Mouse (Mus musculus): ENCODE data around the gene Dclre1b. TPM values are rescaled to one million over a fixed set of nuclear protein-coding genes. Genes with fewer than 3 reads are reported as not detected.

Gene Dclre1b
- polyA plus RNA-seq, 1 experiment from 2014 or later, result 20.6 TPM

DNA sequence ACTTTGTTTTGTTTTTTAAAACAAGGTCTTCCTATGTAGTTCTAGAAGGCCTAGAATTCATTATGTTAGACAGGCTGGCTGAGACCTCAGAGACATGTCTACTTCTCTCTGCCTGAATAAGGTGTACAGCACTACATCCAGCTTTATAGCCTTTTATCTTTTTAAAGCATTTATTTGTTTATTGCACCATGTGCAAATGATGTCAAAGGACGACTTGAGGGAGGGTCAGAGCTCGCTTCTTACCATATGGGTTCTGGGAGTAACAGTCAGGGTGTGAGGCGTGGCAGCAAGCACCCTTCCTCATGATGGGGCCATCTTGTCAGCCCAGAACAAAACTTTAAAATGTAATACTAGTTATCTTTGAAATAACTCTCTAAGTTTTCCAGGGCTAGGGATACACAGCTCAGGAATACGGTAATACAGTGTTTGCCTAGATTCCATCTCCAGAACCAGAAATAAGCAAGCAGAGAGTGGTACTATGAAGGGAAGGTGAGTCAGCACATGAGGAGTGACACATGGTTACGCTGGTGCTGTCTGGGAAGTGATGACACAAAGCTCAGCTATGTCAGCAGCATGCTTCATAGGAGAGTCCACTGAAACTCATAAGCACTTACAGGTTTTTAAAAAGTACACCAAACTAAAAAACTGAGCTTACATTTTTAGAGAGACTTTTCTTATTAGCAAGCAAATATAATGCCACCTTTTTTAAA, 49.8 kb downstream of the Dclre1b start:
- no peak for ATAC-seq (ENCODE audit: low FRiP score)
- H3K4me3 ChIP-seq (replicated peaks), result no peak overlapping the region
- no peaks in the 10 kb centered on the region for H3K4me1 ChIP-seq
- no peaks in the 10 kb centered on the region for H3K9me3 ChIP-seq (replicated peaks)
- no peak overlapping the region for H3K27ac ChIP-seq (replicated peaks)
- H3K27me3 ChIP-seq (replicated peaks), result no peaks in the 10 kb centered on the region
- peaks cover 55% of the 10 kb centered on the region for H3K36me3 ChIP-seq
- no peak overlapping the region for H3K9ac ChIP-seq (replicated peaks)
- no peak overlapping the region for H3K4me2 ChIP-seq
- 77% methylated on average over 5 of the region's 5 CpGs for WGBS

DNA sequence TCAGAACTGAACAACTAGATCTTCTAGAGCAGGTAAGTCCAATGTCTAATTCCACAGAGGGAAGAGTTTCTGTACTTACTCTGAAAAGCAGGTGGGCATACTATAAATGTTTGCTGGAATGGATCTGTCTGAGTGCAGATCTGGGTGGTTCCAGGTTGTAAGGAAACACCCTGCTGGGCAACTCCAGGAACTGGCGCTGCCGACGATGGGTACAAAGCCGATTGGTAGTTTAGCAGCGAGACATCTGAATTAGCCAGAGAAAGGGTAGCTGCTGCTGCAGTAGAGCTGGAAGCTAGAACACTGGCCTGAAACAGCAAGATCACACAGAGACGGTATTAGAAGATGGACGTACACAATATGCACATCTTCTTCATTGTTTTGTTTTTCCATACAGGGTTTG, 50.8 kb downstream of the Dclre1b start:
- H3K4me2 ChIP-seq, result no peak overlapping the region
- no peak overlapping the region for H3K4me3 ChIP-seq (replicated peaks)
- no peak for ATAC-seq (ENCODE audit: low FRiP score)
- H3K9ac ChIP-seq (replicated peaks), result no peak overlapping the region
- H3K36me3 ChIP-seq, result peaks cover 61% of the 10 kb centered on the region
- no peaks in the 10 kb centered on the region for H3K9me3 ChIP-seq (replicated peaks)
- 66% methylated on average over 7 of the region's 7 CpGs for WGBS
- H3K27ac ChIP-seq (replicated peaks), result no peak overlapping the region
- H3K27me3 ChIP-seq (replicated peaks), result no peaks in the 10 kb centered on the region
- no peaks in the 10 kb centered on the region for H3K4me1 ChIP-seq

DNA sequence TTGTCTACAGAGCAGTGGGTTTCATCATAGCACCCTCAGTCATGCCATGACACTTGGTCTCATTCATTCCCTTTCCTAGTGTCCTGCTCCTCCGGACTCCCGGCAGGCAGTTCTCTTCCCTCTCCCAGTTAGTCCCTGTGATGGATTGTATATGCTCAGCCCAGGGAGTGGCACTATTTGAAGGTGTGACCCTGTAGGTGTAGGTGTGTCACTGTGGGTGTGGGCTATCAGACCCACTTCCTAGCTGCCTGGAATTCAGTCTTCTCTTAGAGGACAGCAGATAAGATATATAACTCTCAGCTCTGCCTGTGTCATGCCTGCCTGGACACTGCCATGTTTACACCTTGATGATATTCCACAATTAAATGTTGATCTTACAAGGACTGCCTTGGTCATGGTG, 52.3 kb downstream of the Dclre1b start:
- H3K4me1 ChIP-seq, result no peaks in the 10 kb centered on the region
- peaks cover 63% of the 10 kb centered on the region for H3K36me3 ChIP-seq
- H3K4me2 ChIP-seq, result no peak overlapping the region
- H3K27me3 ChIP-seq (replicated peaks), result no peaks in the 10 kb centered on the region
- WGBS, result 82% methylated on average over 2 of the region's 2 CpGs
- no peak overlapping the region for H3K9ac ChIP-seq (replicated peaks)
- no peak overlapping the region for H3K4me3 ChIP-seq (replicated peaks)
- no peaks in the 10 kb centered on the region for H3K9me3 ChIP-seq (replicated peaks)
- no peak for ATAC-seq (ENCODE audit: low FRiP score)
- no peak overlapping the region for H3K27ac ChIP-seq (replicated peaks)

DNA sequence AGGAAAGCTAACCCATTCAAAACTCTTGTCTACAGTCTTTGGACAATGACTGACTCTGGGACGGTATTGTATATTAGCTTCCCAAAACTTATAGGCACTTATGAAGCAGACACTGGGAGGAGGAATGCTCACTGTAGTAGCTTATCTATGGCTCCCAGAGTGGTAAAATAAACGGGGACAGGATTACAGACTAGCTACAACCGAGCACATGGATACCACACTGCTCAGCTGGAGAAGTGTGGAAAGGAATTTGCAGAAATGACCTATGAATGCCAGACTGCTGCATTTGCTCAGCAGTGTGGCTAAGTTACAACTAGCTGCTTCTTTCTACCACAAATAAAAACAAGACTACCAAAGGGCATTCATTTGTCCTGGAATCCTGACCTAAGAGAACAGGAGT, 53.9 kb downstream of the Dclre1b start:
- WGBS, result 85% methylated on average over 3 of the region's 3 CpGs
- no peak overlapping the region for H3K4me3 ChIP-seq (replicated peaks)
- no peaks in the 10 kb centered on the region for H3K4me1 ChIP-seq
- no peaks in the 10 kb centered on the region for H3K9me3 ChIP-seq (replicated peaks)
- no peak overlapping the region for H3K27ac ChIP-seq (replicated peaks)
- no peaks in the 10 kb centered on the region for H3K27me3 ChIP-seq (replicated peaks)
- H3K9ac ChIP-seq (replicated peaks), result no peak overlapping the region
- peaks cover 62% of the 10 kb centered on the region for H3K36me3 ChIP-seq
- no peak overlapping the region for H3K4me2 ChIP-seq
- no peak for ATAC-seq (ENCODE audit: low FRiP score)

DNA sequence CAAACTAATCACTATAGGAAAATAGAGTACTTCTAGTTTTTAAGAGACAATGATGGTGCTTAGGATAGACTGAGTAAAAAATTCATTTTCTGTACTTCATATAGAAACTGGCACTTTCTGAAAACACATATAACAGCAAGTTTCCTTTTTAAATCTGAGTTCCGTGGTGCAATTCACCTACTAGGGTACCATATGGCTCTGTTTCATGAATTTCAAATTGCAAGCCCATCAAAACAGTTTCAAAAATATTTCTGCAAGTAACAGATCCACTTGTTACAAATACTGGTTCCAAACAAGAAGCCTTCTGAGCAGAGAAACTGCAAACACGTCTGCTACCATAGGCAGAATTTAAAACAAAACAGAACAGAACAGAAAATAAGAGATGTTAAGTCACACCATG, 57.7 kb downstream of the Dclre1b start:
- H3K9ac ChIP-seq (replicated peaks), result no peak overlapping the region
- no peak for ATAC-seq (ENCODE audit: low FRiP score)
- no peaks in the 10 kb centered on the region for H3K4me1 ChIP-seq
- no peak overlapping the region for H3K27ac ChIP-seq (replicated peaks)
- no peak overlapping the region for H3K4me3 ChIP-seq (replicated peaks)
- H3K36me3 ChIP-seq, result peaks cover 67% of the 10 kb centered on the region
- H3K9me3 ChIP-seq (replicated peaks), result no peaks in the 10 kb centered on the region
- WGBS, result 95% methylated on average over 2 of the region's 2 CpGs
- no peaks in the 10 kb centered on the region for H3K27me3 ChIP-seq (replicated peaks)
- no peak overlapping the region for H3K4me2 ChIP-seq

Other genes with a start within 250 kb of the Dclre1b start
- gene Syt6, start 234.2 kb downstream of the Dclre1b start, polyA plus RNA-seq (2015; fragmentation: Nextera tagmentation; extraction: Ambion mirVana), result 11.8 and 14.1 TPM in 2 replicates
- 0.14 and 0.17 TPM in 2 replicates for gene Atg4a-ps, start 163.4 kb downstream of the Dclre1b start, polyA plus RNA-seq (2015; fragmentation: Nextera tagmentation; extraction: Ambion mirVana)
- 15.5 and 20.9 TPM in 2 replicates for gene Olfml3, start 71.4 kb downstream of the Dclre1b start, polyA plus RNA-seq (2015; fragmentation: Nextera tagmentation; extraction: Ambion mirVana)
- gene Gm10964, start 70.1 kb downstream of the Dclre1b start, polyA plus RNA-seq (2015; fragmentation: Nextera tagmentation; extraction: Ambion mirVana), result not detected in 2 replicates
- 8.6 and 10.2 TPM in 2 replicates for gene Hipk1, start 17.9 kb downstream of the Dclre1b start, polyA plus RNA-seq (2015; fragmentation: Nextera tagmentation; extraction: Ambion mirVana)
- gene Ap4b1, start 76 bp upstream of the Dclre1b start, polyA plus RNA-seq (2015; fragmentation: Nextera tagmentation; extraction: Ambion mirVana), result 21.9 and 24.6 TPM in 2 replicates
- gene Gm43064, start 129 bp upstream of the Dclre1b start, polyA plus RNA-seq (2015; fragmentation: Nextera tagmentation; extraction: Ambion mirVana), result 0.10 TPM in 1 of 2 replicates, not detected in the other
- 0.26 and 0.33 TPM in 2 replicates for gene Bcl2l15, start 23.2 kb upstream of the Dclre1b start, polyA plus RNA-seq (2015; fragmentation: Nextera tagmentation; extraction: Ambion mirVana)
- gene Ptpn22, start 50.4 kb upstream of the Dclre1b start, polyA plus RNA-seq (2015; fragmentation: Nextera tagmentation; extraction: Ambion mirVana), result 0.33 and 5.6 TPM in 2 replicates
- 17.3 and 18.7 TPM in 2 replicates for gene Rsbn1, start 104.7 kb upstream of the Dclre1b start, polyA plus RNA-seq (2015; fragmentation: Nextera tagmentation; extraction: Ambion mirVana)
- gene Phtf1, start 158.7 kb upstream of the Dclre1b start, polyA plus RNA-seq (2015; fragmentation: Nextera tagmentation; extraction: Ambion mirVana), result 21.8 and 22.8 TPM in 2 replicates